Mouse (Mus musculus): Measurements from ENCODE around the gene Kif3b.

GRCm38 (mm10) chr2:153295196-153295595, 4.0 kb downstream of the Kif3b start:
- TF ChIP-seq ZC3H11A (IDR thresholded peaks at IDR 0.05; ENCODE audit: borderline replicate concordance, low read depth, low read length) (no peak), CHD2 (IDR thresholded peaks at IDR 0.05; ENCODE audit: low read depth, low read length) (no peak), MAFK (IDR thresholded peaks at IDR 0.05; ENCODE audit: insufficient read depth, low read depth, low read length) (no peak), ZNF384 (IDR thresholded peaks at IDR 0.05; ENCODE audit: low read depth, low read length) (no peak), HCFC1 (IDR thresholded peaks at IDR 0.05; ENCODE audit: borderline replicate concordance, insufficient read depth, low read length) (no peak)

All from ES-E14 (cell line).